ENCODE assay signal across 16 mouse cellular contexts in genomic region chr15:3466608-3467007, GRCm38 (mm10).
"Had no signal": no experiment of that assay in that cellular context is flagged by ENCODE, and none has a peak within 500 bp of the region (broad histone marks: within the 10 kb centered on the region; RNA-seq: fewer than 3 reads in every experiment).

No protein-coding gene starts in this region.

- H3K4me3 ChIP-seq: lung, embryonic 15.5 days; megakaryocyte, embryonic 14.5 days; midbrain, embryonic 13.5 days; midbrain, embryonic 15.5 days; neural tube, embryonic 12.5 days had no signal

- ATAC-seq: liver, postnatal 0 days; lung, postnatal 0 days; midbrain, embryonic 13.5 days; midbrain, embryonic 15.5 days had no signal

- H3K4me2 ChIP-seq: lung, embryonic 15.5 days; midbrain, embryonic 11.5 days; midbrain, embryonic 13.5 days; midbrain, embryonic 15.5 days; neural tube, embryonic 12.5 days had no signal

- DNase-seq: liver, postnatal 0 days; lung, adult 2 months; lung, postnatal 14 days; lung, postnatal 36 days; right cerebral cortex, postnatal 14 days; thymus, adult 2 months; thymus, postnatal 25 days; thymus, postnatal 4 days had no signal

- H3K9ac ChIP-seq: liver, postnatal 0 days; lung, embryonic 15.5 days; midbrain, embryonic 13.5 days; midbrain, embryonic 15.5 days; neural tube, embryonic 12.5 days had no signal

- H3K9me3 ChIP-seq: lung, embryonic 15.5 days; megakaryocyte, embryonic 14.5 days; midbrain, embryonic 13.5 days; midbrain, embryonic 15.5 days; neural tube, embryonic 12.5 days had no signal

- H3K27ac ChIP-seq: lung, embryonic 15.5 days; macrophage; midbrain, embryonic 13.5 days; midbrain, embryonic 15.5 days; neural tube, embryonic 12.5 days had no signal

- H3K36me3 ChIP-seq: midbrain, embryonic 13.5 days; midbrain, embryonic 15.5 days; neural tube, embryonic 12.5 days had no signal

- H3K4me1 ChIP-seq: megakaryocyte, embryonic 14.5 days; midbrain, embryonic 13.5 days; midbrain, embryonic 15.5 days; neural tube, embryonic 12.5 days had no signal

- H3K27me3 ChIP-seq: lung, embryonic 15.5 days; megakaryocyte, embryonic 14.5 days; midbrain, embryonic 13.5 days; midbrain, embryonic 15.5 days; neural tube, embryonic 12.5 days had no signal
